Mouse (Mus musculus) activated CD4-positive, CD25-positive, alpha-beta regulatory T cell, adult 4 months (primary cell): Measurements from ENCODE around the gene Vmn1r15. TPM values are rescaled to one million over a fixed set of nuclear protein-coding genes. Genes with fewer than 3 reads are reported as not detected.

Source experiments
- ATAC-seq: one replicate; pipeline ENCODE4 v1.8.0; 2017
- polyA plus RNA-seq, 2 experiments: library from polyadenylated mRNA; unstranded; fragments of 100-300 nt; shearing (Covaris generic); gene quantifications; one replicate each; pipeline ENCODE4 v1.2.1; 2017

Gene Vmn1r15
- polyA plus RNA-seq = under 1 TPM in 1 of 2 experiments, not detected in 1; 0.21 TPM

GRCm38 (mm10) chr6:57257652-57258051 is at the start of gene Vmn1r15:
Gene Vmn1r15 (plus strand): TSS chr6:57257952.
- ATAC-seq = no peak

DNA sequence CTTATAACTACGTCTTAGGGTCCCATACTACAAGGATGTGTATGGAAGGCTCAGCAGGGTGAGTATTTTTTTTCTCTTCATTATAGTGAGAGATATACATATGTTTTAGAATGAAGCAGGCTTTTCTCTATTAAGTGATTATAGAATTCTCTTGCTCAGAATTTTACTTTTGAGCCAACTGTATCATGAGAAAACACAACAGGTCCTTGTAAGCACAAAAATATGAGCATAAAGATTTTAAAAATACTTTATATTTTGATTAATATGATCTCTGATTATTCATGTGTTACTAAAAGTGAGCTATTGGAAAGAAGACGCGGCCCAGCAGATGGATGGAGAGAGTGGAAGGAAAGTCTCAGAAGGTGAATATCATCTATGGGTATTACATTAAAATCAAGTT is 26.4 kb upstream of the Vmn1r15 start, which contains the start of gene Vmn1r14:
Gene Vmn1r14, plus strand, starts transcription at position 301 of the 400 bp plus-strand sequence.
- no peak for ATAC-seq

- ATAC-seq = no peak
Observed at GRCm38 (mm10) chr6:57260990-57261389, 3.2 kb downstream of the Vmn1r15 start.

DNA sequence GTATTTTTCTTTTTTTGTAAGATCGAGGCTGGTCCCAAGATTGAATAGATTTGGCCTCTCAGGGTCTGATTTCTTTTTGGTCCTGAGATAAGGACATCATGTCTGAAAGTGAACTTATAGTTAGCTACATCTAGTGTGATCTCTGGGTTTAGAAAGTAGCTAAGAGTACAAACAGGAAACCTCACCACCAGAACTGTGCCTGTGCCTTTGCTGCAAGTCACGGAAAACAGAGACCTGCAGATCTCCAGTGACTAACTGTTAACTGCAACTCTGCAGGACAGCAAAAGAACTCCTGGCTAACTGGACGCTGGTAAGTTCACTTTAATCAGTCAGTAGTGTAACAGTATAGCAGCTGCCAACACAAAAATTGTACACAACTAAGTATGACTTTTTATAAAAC is 14.1 kb downstream of the Vmn1r15 start:
- ATAC-seq = peak; percentile 19

DNA sequence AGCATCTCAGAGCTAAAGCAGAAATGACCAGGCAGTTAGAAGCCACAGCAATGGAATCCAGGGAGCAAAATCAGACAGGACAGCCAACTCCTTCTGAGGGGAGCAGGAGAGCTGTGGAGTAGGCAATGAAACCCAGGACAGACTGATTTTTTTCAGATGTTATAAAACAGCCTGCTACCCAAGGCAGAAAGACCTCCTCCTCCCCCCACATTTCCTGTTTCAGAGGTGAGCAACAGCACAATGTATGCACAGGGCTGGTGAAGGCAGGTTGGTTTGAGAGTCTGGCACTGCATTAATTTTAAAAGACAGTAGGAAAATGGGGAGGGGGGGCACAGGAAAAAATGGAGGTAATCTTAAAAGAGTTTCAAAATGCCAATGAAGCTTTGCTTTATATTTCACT is 14.8 kb downstream of the Vmn1r15 start:
- no peak for ATAC-seq

GRCm38 (mm10) chr6:57278952-57279351 is 21.2 kb downstream of the Vmn1r15 start:
- no peak for ATAC-seq

Other genes starting within 250 kb of the Vmn1r15 start
- gene Vmn1r7, start 232.6 kb upstream of the Vmn1r15 start, polyA plus RNA-seq = not detected
- not detected for gene Vmn1r8, start 225.7 kb upstream of the Vmn1r15 start, polyA plus RNA-seq
- not detected for gene Vmn1r9, start 191.2 kb upstream of the Vmn1r15 start, polyA plus RNA-seq
- not detected for gene Vmn1r10, start 148.5 kb upstream of the Vmn1r15 start, polyA plus RNA-seq
- gene Vmn1r11, start 124.5 kb upstream of the Vmn1r15 start, polyA plus RNA-seq = not detected
- not detected for gene Vmn1r12, start 101.0 kb upstream of the Vmn1r15 start, polyA plus RNA-seq
- under 1 TPM in 1 of 2 experiments, not detected in 1; 0.99 TPM for gene Vmn1r13, start 54.7 kb upstream of the Vmn1r15 start, polyA plus RNA-seq
- gene Vmn1r14, start 26.3 kb upstream of the Vmn1r15 start, polyA plus RNA-seq = not detected
- not detected for gene Vmn1r16, start 71.5 kb downstream of the Vmn1r15 start, polyA plus RNA-seq
- not detected for gene Vmn1r17, start 105.8 kb downstream of the Vmn1r15 start, polyA plus RNA-seq
- gene Vmn1r18, start 137.8 kb downstream of the Vmn1r15 start, polyA plus RNA-seq = not detected
- not detected for gene Vmn1r19, start 145.8 kb downstream of the Vmn1r15 start, polyA plus RNA-seq
- not detected for gene Vmn1r20, start 171.0 kb downstream of the Vmn1r15 start, polyA plus RNA-seq